Mouse (Mus musculus): ENCODE data around the gene Rnf133.

Rnf133 gene

GRCm38 (mm10) chr6:23650205-23650604, at the start of gene Rnf133:
Rnf133 (minus strand) TSS chr6:23650305.
- DNase-seq = no peak

- DNase-seq = peak; percentile 25
These were observed 28.1 kb upstream of the Rnf133 start for GRCm38 (mm10) chr6:23678172-23678571.

- DNase-seq = no peak
These were observed 4.9 kb upstream of the Rnf133 start, which contains the start of gene Rnf148 for GRCm38 (mm10) chr6:23655036-23655435. Rnf148 (minus strand) TSS chr6:23655136.

GRCm38 (mm10) chr6:23648732-23649131, 1.4 kb downstream of the Rnf133 start:
- DNase-seq = no peak

GRCm38 (mm10) chr6:23647627-23648247, 2.4 kb downstream of the Rnf133 start:
- DNase-seq = peak; percentile 39

- DNase-seq = peak; percentile 63
These were observed 13.0 kb downstream of the Rnf133 start for GRCm38 (mm10) chr6:23637081-23637480.

- DNase-seq = no peak
These were observed 14.9 kb downstream of the Rnf133 start for GRCm38 (mm10) chr6:23635208-23635607.

GRCm38 (mm10) chr6:23634016-23634415, 16.1 kb downstream of the Rnf133 start:
- peak; percentile 47 for DNase-seq

- no peak for DNase-seq
These were observed 19.6 kb downstream of the Rnf133 start for GRCm38 (mm10) chr6:23630465-23630864.
